Mouse (Mus musculus) kidney, adult 11 months (tissue): ENCODE results near the gene Mrpl47.
"Not testable (repeated sequence)": the region's sequence is repeated elsewhere in the genome, so short reads cannot be mapped to it uniquely, and the experiment has no call there.

Experiments
- DNase-seq: peaks from one replicate; pipeline ENCODE4 v3.0.0; 2022

The Mrpl47 gene

DNA sequence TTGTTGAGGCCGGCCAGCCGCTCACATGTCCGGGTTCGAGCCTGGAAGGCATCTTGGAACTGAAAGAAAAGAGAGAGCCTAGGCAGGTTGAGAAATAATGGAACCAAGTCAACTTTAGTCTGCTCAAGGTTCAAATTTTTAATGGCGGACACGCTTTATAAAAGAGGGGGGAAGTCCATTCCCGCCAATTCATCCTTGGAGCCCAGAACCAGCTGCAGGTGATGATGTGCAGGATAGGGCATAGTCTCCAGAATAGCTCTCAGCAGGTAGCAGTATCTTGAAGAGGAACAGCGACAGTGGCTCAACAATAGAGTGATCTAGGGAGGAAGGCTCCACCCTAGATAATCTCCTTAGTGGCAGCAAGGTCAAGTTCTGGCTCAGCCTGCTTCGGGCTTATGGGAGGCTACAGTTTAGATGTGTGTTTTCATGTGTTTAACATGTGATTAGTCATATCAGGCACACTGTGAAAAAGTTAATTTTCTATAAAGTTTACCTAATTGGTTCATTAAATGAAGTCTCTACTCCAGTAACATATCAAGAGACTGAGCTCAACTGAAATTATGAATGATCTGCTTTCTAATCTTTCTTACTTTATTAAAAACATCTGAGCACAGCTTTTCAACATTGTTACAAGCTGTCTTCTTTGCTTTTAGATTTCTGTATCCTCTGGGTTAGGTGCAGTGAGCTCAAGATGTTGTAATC lies 31.6 kb downstream of the Mrpl47 start, which contains the start of gene Actl6a:
Actl6a (plus strand) TSS at position 652 of the 702 bp plus-strand sequence.
- not testable (repeated sequence) for DNase-seq

DNA sequence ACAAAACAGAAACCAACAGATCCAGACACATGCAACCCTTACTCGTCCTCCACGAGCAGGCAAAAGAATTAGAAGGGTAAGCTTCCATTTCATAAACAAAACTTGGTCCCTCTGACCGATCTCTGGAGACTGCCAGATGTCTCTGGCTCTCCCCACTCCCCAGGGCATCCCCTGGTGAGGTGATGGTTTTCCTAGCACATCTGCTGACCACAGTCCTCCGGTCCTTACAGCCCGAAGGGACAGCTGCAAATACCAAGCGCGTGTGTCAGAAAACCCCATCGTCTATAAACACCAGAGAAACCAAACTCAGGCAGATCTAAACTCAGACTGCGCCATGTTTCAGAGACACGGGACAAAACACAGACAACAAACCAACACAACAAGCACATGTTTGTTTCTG lies 32.8 kb downstream of the Mrpl47 start:
- not testable (repeated sequence) for DNase-seq

DNA sequence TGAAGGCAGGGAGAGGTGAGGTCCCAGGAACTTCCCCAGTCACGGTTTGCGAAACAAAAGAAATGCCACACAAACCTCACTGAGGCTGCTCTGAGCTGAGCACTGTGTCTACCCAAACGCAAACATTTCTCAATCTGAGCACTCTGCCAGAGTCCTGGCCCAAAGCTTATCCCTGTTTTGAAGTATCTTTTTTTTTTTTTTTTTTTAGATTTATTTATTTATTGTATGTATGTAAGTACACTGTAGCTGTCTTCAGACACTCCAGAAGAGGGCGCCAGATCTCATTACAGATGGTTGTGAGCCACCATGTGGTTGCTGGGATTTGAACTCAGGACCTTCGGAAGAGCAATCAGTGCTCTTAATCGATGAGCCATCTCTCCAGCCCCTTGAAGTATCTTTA lies 33.4 kb downstream of the Mrpl47 start:
- not testable (repeated sequence) for DNase-seq

DNA sequence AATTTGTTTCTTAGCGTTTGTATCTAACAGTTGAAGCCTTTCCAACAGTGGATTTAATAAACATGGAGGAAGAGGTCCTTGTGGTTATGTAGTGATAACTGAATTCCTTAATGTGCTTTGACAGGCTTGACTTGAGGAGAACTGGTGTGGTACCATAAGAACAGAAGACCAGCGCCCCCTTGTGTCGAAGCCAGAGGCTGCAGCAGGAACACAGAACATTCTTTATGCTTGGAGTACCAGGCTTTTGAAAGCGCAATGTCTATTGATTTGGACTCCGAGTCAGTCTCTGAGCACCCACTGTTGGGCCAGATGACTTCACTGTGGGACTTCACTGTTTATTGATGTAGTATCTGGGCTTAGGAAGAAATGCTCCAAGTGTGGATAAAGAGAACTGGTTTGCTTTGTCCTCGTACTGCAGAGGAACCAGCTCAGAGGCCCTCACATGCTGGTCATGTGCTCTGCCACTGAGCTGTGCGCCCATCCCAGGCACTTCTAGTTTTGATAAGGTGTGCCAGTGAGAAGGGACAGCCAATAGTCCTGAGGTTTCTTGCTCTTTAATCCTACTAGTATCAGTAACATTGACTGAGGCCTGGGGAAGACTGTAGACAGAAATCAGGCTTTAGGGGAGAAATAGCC lies 39.1 kb downstream of the Mrpl47 start:
- peak; percentile 84 for DNase-seq

DNA sequence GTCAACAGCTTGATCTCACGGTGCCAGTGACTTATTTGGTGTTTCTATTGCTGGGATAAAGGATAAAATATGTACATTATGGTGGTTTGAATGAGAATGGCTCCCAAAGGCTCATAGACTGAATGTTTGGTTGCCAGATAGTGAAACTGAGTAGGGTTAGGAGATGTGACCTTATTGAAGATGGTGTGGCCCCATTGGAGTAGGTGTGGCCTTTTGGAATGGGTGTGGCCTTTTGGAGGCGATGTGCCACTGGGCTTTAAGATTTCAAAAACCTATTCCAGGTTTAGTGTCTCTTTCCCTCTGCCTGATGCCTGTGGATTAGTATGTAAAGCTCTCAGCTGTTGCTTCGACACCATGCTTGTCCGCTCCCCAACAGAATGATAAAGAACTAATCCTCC lies 41.8 kb downstream of the Mrpl47 start:
- DNase-seq = no peak

DNA sequence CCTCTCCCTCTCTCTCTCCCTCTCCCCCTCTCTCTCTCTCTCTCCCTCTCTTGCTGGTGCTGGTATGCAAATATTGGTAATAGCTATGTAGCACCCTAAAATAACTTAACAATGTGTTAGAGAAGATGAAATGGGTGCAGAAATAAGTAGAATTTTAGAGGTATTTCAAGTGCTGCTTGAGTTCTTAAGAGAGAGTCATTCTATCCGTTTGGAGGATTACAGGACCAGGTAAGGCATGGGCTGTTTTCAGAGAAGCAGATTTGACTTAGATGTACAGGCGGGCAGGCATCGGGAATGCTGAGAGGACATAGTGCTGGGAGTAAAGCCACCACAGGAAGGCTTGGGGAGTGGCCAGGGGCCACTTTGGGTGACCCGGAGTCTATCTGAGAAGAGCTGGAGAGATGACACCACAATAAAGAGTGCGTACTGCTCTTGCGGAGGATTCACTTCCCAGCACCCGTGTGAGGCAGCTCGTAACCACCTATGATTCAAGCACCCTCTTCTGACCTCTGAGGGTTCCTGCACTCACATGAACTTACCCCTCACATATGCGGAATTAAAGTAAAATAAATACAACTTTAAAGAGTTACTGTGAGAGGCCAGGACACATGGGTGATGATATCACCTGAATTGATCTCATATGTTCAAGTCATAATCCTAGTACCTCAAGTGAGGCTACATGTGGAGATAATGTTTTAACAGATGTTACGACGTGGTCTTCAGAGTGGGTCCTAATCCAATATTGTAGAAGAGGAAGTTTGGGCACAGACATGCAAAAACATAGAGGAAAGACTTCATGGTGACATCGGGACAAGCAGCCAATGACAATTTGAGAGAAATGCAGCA lies 42.4 kb downstream of the Mrpl47 start:
- no peak for DNase-seq

DNA sequence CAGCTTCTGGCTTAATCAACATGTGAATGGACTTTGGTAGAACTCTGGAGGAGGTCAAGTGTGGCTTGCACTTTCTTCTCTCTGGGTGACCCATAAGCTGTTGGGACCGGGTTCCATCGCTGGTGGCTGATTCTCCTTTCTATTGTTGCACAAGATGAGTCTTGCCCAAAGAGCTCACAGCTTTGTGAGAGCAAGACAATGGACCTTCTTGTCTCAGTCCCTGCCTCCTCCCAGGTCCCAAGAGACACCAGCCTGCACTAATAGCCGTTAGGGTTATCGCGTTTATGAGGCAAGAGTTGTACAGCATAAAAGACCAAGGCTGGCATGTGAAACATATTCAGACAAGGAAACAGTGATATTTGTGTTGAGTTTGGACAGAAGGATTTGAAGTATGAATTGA lies 43.2 kb downstream of the Mrpl47 start:
- no peak for DNase-seq

DNA sequence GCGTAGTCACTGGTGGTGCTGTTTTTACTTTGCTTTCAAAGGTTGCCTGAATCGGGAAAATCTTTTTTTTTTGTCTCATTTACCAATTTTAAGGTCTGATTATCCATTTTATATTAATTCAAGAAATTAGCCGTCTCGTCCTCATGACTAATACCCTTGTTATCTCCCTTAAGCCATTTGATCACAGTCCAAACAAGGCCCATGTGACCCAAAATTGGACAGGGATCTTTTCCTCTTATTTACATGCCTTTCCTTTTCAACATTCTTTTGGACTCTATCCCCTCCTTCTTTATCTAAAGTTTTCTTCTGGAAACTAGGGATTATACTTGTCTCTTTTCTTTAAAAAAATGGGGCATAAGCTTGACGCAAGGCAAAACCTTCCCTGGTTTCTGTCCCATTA lies 45.6 kb downstream of the Mrpl47 start:
- DNase-seq = no peak

DNA sequence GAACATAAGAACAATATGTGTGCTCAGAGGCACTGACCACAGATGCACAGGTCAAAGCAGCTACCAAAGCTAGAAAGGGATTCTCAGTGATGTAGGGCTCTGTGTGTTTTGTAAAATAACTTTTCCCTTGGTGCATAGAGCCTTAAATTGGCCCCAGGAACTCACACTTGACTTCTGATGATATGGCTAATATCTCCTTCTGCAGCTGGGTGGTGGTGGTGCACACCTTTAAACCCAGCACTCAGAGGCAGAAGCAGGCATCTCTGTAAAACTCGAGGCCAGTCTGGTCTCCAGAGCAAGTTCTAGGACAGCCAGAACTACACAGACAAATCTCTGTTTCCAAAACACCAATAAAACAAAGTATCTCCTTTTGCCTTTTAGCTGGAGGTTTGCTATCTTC lies 46.5 kb downstream of the Mrpl47 start:
- no peak for DNase-seq

DNA sequence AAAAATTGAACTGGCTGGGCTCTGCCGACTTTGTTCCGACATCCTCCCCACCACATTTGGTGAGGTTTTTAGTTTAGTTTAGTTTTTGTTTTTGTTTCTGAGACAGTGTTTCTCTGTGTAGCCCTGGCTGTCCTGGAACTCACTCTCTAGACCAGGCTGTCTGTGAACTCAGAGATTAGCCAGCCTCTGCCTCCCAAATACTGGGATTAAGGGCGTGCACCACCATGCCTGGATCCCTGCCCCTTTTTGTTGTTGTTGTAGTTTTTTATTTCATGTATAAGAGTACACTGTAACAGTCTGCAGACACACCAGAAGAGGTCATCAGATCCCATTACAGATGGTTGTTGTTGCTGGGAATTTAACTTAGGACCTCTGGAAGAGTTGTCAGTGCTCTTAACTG lies 47.4 kb downstream of the Mrpl47 start:
- no peak for DNase-seq

DNA sequence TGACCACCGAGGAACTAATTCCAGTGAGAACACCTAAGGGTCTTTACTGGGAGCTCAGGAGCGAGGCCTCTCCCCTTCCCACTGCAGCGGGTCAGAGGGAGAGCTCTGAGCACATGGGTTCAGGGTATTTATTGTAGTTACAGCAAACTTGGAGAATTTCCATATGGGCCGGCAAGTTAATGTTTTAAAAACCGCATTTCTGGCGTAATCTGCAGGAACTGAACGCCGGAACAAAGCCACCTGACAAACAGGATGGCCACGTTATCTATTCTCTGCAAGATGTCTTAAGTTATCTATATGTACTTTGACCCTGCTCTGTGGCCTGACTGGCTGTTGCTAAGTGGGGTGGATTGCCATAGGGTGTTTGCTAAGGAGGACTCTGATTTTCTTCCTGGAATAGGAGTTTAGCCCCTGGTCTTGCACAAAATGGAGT lies 47.8 kb downstream of the Mrpl47 start:
- no peak for DNase-seq

DNA sequence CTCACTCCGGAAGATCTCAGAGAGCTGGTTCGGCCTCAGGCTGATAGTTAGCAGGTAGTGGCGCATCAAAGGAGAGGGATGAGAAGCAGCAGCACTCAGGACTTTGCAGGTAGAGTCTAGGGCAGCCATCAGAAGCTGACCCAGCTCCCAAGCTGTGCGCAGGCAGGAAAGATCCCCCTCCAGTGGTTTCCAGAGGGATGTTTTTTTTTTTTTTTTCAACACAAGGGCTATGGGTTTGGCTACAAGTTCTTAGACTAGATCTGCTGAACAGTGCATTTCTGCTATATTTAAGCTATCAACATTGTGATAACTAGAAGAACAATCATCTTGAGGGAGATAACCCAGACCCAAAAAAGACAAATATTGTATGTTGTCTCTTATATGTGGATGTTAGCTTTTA lies 50.2 kb downstream of the Mrpl47 start:
- no peak for DNase-seq

DNA sequence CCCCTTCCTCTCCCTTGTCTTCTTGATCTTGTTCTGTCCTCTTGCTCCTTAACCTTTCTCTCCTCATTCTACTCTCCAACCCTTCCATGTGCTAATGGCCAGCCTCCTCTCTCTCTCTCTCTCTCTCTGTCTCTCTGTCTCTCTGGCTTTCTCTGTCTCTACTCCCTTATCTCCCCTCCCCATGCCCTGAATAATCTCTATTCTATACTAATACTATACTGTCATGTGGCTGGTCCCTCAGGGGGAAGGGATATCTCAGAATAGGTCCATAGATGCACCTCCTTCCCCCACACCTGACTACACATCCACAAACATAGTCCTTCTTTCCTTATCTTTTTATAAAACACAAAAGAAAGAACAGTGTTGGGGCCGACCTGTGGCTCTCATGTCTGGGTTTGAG lies 50.9 kb downstream of the Mrpl47 start:
- no peak for DNase-seq

DNA sequence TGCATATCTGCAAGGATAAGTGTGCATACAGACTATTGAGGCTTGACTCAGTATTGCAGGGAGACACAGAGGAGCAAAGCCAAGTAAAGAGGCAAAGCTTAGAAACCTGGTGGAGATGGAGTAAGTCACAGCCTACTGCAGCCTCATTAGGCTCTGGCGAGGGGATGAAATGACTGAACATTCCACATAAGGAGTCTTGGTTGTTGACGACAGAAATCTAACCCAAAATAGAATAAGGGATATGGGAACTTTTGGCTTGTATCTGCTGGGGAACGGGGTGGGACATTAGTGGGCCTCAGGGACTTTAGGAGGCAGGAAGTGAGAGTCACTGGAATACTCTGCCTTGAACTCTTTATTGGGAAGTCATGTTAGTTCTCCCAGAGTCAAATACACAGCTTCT lies 52.8 kb downstream of the Mrpl47 start:
- DNase-seq = no peak

DNA sequence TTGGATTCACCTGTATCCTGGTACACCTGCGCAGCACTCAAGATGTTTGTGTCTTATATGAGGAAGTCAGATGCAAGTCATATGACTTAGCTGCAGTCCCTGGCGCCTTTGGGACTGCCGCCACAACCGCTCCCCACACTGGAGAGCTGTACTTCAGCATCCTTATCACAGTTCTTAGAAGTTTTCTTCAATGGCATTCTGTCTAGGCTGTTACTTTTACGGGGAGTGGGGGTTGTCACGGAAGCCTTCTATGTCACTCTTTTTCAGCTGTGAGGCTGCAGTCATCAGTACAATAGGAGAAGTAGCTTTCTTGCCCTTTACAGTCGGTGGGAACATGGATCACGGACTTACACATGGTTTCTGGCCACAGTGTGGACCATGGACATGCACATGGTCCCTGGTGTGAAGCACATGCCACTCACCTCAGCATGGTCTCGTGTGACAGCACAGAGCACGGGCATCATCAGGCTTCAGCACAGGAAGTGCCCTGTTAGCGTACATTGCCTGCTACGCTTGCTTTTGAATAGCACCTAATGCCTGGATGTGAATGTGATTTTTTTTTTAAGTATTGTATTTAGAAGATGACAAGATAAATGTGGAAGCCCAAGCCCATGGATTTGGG lies 54.4 kb downstream of the Mrpl47 start:
- no peak for DNase-seq

DNA sequence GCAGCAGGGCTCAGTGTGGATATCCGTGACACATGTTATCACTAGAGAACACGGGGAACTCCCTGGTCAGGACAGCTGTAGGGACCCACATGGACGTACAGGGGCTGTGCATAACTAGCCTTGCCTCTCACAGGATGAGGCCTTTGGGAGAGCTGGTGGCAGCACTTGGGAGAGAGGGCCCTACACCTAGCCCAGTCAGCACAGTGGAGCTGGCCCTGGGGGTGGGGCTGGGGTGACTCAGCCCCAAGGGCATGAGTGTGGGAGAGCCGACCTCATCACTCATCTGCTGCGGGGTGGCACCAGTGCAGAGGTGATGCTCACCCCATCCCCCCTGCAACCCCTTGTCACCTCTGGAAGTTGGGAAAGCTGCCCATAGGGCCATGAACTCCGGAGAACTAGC lies 61.0 kb downstream of the Mrpl47 start:
- DNase-seq = no peak
